Mouse (Mus musculus): Measurements from ENCODE around the gene Rtn4rl1. TPM values are rescaled to one million over a fixed set of nuclear protein-coding genes. Genes with fewer than 3 reads are reported as not detected.

Rtn4rl1 gene
- polyA plus RNA-seq, 1 experiment from 2014 or later = 1.1 TPM

- H3K9ac ChIP-seq = no peak overlapping the region
- no peaks in the 10 kb centered on the region for H3K27me3 ChIP-seq (ENCODE audit: insufficient read depth, low read length)
- no peak overlapping the region for H3K4me2 ChIP-seq
- H3K36me3 ChIP-seq (ENCODE audit: insufficient read depth) = no peaks in the 10 kb centered on the region
- peaks cover 8% of the 10 kb centered on the region for H3K4me1 ChIP-seq (ENCODE audit: insufficient read depth)
- H3K4me3 ChIP-seq (ENCODE audit: low read depth, low read length) = no peak overlapping the region
- no peak for ATAC-seq (ENCODE audit: insufficient read depth)
- H3K9me3 ChIP-seq (ENCODE audit: low read depth, low read length) = no peaks in the 10 kb centered on the region
- TF ChIP-seq CTCF (IDR thresholded peaks at IDR 0.05; ENCODE audit: low read depth) = no peak
- DNase-seq = peak; percentile 58
- H3K27ac ChIP-seq (ENCODE audit: low read depth) = peak overlapping the region; percentile 36; the same call in 1 of the 2 replicates
- 42% methylated on average over 9 of the region's 9 CpGs for WGBS
These were observed 74.3 kb downstream of the Rtn4rl1 start for GRCm38 (mm10) chr11:75267826-75268281.

GRCm38 (mm10) chr11:75268492-75268891 lies 74.9 kb downstream of the Rtn4rl1 start:
- Histone ChIP-seq H3K4me2 (no peak overlapping the region), H3K4me1 (ENCODE audit: insufficient read depth) (0 out of 2 replicates have a peak, but pooled peaks cover 5% of the 10 kb centered on the region), H3K9ac (no peak overlapping the region), H3K27me3 (ENCODE audit: insufficient read depth, low read length) (no peaks in the 10 kb centered on the region), H3K9me3 (ENCODE audit: low read depth, low read length) (no peaks in the 10 kb centered on the region), H3K4me3 (ENCODE audit: low read depth, low read length) (no peak overlapping the region), H3K36me3 (ENCODE audit: insufficient read depth) (no peaks in the 10 kb centered on the region), H3K27ac (ENCODE audit: low read depth) (no peak overlapping the region)
- no peak for TF ChIP-seq CTCF (IDR thresholded peaks at IDR 0.05; ENCODE audit: low read depth)
- 44% methylated on average over 5 of the region's 5 CpGs for WGBS
- DNase-seq (no peak), ATAC-seq (ENCODE audit: insufficient read depth) (no peak)

- Histone ChIP-seq H3K4me1 (ENCODE audit: insufficient read depth) (0 out of 2 replicates have a peak, but pooled peaks cover 5% of the 10 kb centered on the region), H3K4me3 (ENCODE audit: low read depth, low read length) (no peak overlapping the region), H3K9me3 (ENCODE audit: low read depth, low read length) (no peaks in the 10 kb centered on the region), H3K9ac (no peak overlapping the region), H3K27ac (ENCODE audit: low read depth) (no peak overlapping the region), H3K27me3 (ENCODE audit: insufficient read depth, low read length) (no peaks in the 10 kb centered on the region), H3K36me3 (ENCODE audit: insufficient read depth) (no peaks in the 10 kb centered on the region), H3K4me2 (no peak overlapping the region)
- WGBS = 72% methylated on average over 4 of the region's 4 CpGs
- ATAC-seq (ENCODE audit: insufficient read depth) (no peak), DNase-seq (no peak)
- TF ChIP-seq CTCF (IDR thresholded peaks at IDR 0.05; ENCODE audit: low read depth) = no peak
These were observed 75.6 kb downstream of the Rtn4rl1 start for GRCm38 (mm10) chr11:75269213-75269612.

- no peaks in the 10 kb centered on the region for H3K36me3 ChIP-seq (ENCODE audit: insufficient read depth)
- no peaks in the 10 kb centered on the region for H3K9me3 ChIP-seq (ENCODE audit: low read depth, low read length)
- H3K4me1 ChIP-seq (ENCODE audit: insufficient read depth) = peaks cover 7% of the 10 kb centered on the region; the same call in 1 of the 2 replicates
- WGBS = 63% methylated on average over 8 of the region's 8 CpGs
- TF ChIP-seq CTCF (IDR thresholded peaks at IDR 0.05; ENCODE audit: low read depth) = no peak
- DNase-seq (no peak), ATAC-seq (ENCODE audit: insufficient read depth) (no peak)
- no peak overlapping the region for H3K27ac ChIP-seq (ENCODE audit: low read depth)
- no peaks in the 10 kb centered on the region for H3K27me3 ChIP-seq (ENCODE audit: insufficient read depth, low read length)
- no peak overlapping the region for H3K4me3 ChIP-seq (ENCODE audit: low read depth, low read length)
- H3K9ac ChIP-seq = no peak overlapping the region
- H3K4me2 ChIP-seq = no peak overlapping the region
These were observed 76.8 kb downstream of the Rtn4rl1 start for GRCm38 (mm10) chr11:75270276-75270984.

GRCm38 (mm10) chr11:75270985-75271434 lies 77.4 kb downstream of the Rtn4rl1 start:
- 64% methylated on average over 7 of the region's 7 CpGs for WGBS
- no peak overlapping the region for H3K4me2 ChIP-seq
- no peaks in the 10 kb centered on the region for H3K9me3 ChIP-seq (ENCODE audit: low read depth, low read length)
- ATAC-seq (ENCODE audit: insufficient read depth) = no peak
- no peak for DNase-seq
- no peaks in the 10 kb centered on the region for H3K36me3 ChIP-seq (ENCODE audit: insufficient read depth)
- H3K27me3 ChIP-seq (ENCODE audit: insufficient read depth, low read length) = no peaks in the 10 kb centered on the region
- no peak overlapping the region for H3K27ac ChIP-seq (ENCODE audit: low read depth)
- H3K9ac ChIP-seq = no peak overlapping the region
- H3K4me1 ChIP-seq (ENCODE audit: insufficient read depth) = peaks cover 7% of the 10 kb centered on the region; the same call in 1 of the 2 replicates
- TF ChIP-seq CTCF (IDR thresholded peaks at IDR 0.05; ENCODE audit: low read depth) = no peak
- no peak overlapping the region for H3K4me3 ChIP-seq (ENCODE audit: low read depth, low read length)

- TF ChIP-seq CTCF (IDR thresholded peaks at IDR 0.05; ENCODE audit: low read depth) = no peak
- Histone ChIP-seq H3K9me3 (ENCODE audit: low read depth, low read length) (no peaks in the 10 kb centered on the region), H3K9ac (no peak overlapping the region), H3K4me2 (no peak overlapping the region), H3K4me3 (ENCODE audit: low read depth, low read length) (no peak overlapping the region), H3K27me3 (ENCODE audit: insufficient read depth, low read length) (no peaks in the 10 kb centered on the region), H3K36me3 (ENCODE audit: insufficient read depth) (no peaks in the 10 kb centered on the region), H3K4me1 (ENCODE audit: insufficient read depth) (peaks cover 2% of the 10 kb centered on the region; the same call in 1 of the 2 replicates), H3K27ac (ENCODE audit: low read depth) (no peak overlapping the region)
- DNase-seq = no peak
- WGBS = 31% methylated on average over 8 of the region's 8 CpGs
- ATAC-seq (ENCODE audit: insufficient read depth) = no peak
These were observed 79.9 kb downstream of the Rtn4rl1 start for GRCm38 (mm10) chr11:75273466-75273865.

GRCm38 (mm10) chr11:75275035-75275434 lies 81.5 kb downstream of the Rtn4rl1 start:
- Histone ChIP-seq H3K36me3 (ENCODE audit: insufficient read depth) (no peaks in the 10 kb centered on the region), H3K27me3 (ENCODE audit: insufficient read depth, low read length) (peaks cover 7% of the 10 kb centered on the region; the same call in 1 of the 2 replicates), H3K9me3 (ENCODE audit: low read depth, low read length) (no peaks in the 10 kb centered on the region), H3K4me3 (ENCODE audit: low read depth, low read length) (no peak overlapping the region), H3K9ac (peak overlapping the region; percentile 15; the same call in 1 of the 2 replicates), H3K27ac (ENCODE audit: low read depth) (no peak overlapping the region), H3K4me2 (no peak overlapping the region), H3K4me1 (ENCODE audit: insufficient read depth) (peaks cover 9% of the 10 kb centered on the region)
- ATAC-seq (ENCODE audit: insufficient read depth) (no peak), DNase-seq (no peak)
- no peak for TF ChIP-seq CTCF (IDR thresholded peaks at IDR 0.05; ENCODE audit: low read depth)
- 27% methylated on average over 6 of the region's 6 CpGs for WGBS
